Mouse (Mus musculus): Measurements from ENCODE around the gene Zbtb1.

The Zbtb1 gene

DNA sequence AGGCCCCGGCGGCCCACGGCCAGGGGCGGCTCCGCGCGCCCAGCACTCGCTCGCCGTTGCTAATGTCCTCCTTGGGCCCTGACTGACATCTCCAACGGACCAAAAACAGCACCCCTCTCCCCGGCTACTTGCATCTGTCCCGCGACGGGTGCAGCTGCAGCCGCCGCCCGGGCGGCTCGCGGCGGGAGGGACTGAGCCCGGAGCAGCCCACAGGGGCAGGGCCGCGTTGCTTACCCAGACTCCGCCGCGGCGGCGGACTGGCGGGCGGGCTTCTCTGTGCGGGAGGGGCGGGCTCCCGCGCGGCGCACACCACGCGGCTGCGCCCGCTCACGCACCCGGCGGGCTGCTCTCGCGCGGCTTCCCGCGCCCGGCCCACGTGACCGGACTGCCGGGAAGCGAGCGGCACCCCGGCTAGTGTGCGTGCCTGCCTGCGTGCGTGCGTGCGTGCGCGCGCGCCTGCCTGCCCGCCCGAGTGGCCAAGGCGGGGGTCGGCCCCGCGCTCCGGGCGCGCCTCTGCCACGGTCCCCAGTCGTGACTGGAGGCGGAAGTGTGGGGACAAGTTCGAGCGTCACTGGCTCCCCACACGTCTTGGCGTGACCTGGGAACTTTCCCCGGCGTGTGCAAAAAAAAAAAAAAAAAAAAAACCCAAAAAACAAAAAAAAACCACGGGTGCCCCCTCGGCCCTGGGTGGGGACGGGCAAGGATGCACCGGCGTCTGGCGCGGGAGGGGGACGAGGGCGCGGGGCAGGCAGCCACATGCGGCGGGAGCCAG, 674 bp upstream of the Zbtb1 start, which contains the start of gene Zbtb25:
Gene Zbtb25 (minus strand): TSS at position 397 of the 772 bp plus-strand sequence.
- DNase-seq = peak; percentile 94

DNA sequence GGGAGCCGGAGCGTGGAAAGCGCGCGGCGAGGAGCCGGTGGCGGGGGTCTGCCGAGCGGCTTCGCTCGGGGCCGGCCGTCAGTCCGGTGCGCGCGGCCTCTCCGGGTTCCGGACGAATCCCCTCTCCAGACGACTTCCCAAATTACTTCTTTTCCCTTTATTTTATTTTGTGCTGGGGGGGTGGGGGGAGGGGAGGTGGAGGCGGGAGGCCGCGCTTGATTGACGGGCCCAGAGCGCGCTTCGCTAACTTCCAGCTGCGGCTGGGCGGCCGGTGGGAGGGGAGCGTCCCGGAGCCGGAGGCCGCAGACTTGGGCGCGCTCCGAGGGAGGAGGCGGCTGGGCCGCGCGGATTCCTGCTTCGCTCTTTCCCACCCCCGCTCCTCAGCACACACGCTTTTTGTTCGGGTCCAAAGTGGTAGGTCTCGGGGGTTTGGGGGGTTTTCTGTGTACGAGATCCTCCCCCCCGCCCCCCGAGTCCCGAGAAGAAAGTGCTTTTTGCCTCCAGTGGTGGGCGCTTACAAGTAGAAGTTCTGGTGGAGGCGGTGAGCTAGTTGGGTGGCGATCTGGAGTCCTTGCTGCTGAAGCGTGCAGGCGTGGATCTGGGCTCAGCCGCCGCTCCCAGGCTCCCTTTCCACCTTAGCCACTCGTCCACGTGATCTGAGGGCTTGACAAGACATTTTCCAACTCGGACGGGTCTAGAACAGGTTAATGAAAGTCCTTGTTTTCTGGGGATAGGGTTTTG, 935 bp downstream of the Zbtb1 start:
- peak; percentile 90 for DNase-seq

DNA sequence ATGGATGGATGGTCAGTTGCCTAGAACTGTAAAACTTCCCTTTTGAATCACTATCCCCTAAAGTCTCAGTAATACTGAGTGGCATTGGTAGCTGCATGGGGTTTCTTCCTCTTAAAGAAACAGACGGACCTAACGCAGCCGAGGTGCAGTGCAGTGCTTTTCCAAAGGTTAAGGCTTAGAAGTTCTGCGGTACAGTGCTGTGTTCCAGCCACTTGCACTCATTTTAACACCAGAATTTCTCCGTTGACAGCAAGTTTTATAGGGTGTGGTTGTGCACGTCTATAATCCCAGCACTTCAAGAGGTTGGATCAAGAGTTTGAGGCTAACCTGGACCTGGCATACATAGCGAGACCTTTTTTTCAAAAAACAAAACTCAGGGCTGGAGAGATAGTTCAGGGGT, 2.0 kb downstream of the Zbtb1 start:
- no peak for DNase-seq

DNA sequence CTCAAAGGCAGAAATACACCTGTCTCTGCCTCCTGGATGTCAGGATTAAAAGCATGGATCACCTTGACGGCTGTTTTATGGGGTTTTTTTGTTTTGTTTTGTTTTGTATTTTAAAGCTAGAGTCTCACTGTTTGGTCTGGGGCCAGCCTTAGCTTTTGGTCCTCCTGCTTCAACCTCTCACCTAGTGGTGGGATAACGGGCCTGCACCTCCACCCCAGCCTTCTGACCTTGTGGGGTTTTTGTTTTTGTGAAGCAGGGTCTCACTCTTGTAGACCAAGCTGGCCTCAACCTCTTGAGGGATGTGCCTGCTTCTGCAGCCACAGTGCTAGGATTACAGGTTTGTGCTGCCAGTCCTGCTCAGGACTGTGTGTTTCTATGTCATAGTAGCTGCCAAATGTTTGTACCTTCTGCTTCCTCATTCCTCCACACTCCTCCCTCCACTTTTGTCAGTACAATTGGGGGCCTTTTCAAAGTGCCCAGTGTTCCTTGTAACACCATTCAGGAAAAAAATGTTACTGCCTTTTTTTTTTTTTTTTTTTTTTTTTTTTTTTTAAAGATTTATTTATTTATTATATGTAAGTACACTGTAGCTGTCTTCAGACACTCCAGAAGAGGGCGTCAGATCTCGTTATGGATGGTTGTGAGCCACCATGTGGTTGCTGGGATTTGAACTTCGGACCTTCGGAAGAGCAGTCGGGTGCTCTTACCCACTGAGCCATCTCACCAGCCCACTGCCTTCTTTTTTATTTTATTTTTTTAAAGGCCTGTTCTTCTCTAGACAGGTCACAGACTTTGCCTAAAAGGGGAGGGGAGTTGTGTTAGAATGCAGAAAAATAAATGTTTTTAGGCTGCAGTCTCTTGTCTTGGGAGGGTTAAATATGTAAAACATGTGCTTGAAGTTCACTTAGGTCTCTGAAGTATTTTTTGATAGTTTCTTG, 3.1 kb downstream of the Zbtb1 start:
- no peak for DNase-seq

DNA sequence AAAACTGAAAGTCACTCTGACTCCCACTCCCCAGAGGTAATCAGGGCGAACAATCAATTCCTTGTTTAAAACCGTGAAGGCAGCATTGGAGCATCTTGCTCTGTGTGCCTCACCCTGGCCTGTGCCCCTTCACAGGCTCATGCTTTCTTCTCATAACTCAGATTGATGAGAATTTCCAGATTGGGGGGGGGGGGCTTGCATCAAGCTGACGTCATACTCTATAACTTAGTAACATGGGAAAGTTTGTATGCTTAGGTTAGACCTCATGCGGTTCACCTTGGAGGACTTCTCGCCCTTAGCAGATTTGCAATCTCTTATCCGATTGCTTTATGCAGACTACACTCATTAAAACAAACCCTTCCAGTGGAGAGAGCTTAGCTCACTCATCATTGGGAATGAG, 3.9 kb downstream of the Zbtb1 start:
- no peak for DNase-seq

DNA sequence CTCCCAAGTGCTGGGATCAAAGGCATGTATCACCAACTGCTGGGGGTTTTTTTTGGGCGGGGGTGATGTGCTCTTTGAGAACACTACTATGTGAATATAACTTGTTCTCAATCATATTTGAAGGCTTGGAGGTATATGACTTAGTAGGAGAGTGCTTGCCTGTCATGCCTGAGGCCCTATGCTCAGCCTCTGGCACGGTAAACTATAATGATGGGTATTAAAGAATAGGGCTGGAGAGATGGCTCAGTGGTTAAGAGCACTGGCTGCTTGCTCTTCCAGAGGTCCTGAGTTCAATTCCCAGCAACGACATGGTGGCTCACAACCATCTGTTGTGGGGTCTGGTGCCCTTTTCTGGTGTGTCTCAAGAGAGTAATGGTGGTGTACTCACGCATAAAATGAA, 4.8 kb downstream of the Zbtb1 start:
- DNase-seq = no peak

DNA sequence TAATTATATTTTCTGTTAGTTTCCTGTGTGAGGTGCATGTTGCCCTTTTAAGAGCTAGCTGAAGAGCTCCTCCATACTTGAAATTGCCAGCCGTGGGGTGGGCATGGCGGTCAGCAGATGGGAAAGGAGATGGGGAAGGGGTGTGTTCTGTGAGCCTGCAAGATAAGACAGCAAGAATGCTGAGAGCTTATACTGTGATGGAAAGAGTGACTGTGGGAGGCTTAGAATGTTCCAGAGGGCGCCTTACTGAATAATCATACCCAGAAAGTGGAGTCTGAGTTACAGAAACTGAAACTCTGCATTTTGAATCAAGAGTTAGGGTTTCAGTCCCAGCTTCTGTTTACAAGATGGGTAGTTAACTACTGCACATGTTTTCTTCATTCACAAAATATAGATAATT, 5.4 kb downstream of the Zbtb1 start:
- DNase-seq = no peak

DNA sequence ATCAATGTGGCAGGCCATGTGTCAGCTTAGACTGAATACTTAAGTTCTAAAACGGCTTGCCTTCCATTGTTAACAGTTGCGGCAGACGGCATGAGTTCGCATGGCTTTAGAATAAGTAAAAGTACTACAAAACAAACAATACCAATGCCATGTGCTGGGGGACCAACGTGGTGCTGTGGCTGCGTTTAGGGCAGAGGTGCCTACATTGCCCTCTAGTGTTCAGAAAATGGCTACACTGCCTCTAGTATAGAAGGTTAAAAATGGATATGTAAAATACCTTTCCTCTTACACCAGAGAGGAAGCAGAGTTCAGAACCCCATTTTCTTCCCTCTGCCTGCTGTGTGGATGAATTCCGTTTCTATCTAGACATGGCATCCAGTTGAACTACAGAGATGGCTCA, 6.6 kb downstream of the Zbtb1 start:
- peak; percentile 55 for DNase-seq

DNA sequence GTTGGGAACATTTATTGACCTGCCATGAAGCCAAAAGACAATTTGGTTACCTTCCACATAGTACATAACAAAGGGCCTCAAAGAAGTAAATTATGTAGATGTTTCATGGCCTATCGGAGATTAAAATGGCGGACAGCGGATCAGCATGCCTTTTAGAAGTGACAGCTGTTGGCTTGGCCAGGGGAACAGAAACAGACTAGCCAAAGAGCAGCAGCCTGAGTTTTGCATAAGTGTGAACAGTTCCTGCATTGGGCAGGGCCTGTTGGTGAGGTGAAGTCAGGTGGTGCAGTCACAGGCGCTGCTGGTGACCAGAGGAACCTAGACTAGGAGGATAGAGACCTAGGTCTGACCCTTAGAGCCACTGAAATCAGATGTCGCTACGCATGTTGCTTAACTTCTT, 7.0 kb downstream of the Zbtb1 start:
- DNase-seq = no peak

DNA sequence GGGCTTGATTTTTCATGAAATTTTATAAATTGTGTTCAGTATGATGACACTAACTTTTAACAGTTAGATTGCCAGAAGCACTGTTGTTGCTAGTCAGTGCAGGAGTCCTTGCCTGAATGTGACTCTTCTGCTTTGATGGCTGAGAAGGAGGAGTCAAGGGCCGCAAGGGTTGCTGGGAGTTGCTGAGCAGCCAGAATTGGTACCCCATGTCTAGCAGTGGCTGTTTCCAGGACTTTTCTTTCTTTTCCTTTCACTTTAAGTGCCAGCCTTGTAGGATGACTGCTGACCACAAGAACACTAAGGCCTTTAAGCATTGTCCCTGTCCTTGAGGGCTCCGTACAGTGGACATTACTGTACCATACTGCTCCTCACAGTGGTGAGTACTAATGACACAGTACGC, 7.7 kb downstream of the Zbtb1 start:
- no peak for DNase-seq

DNA sequence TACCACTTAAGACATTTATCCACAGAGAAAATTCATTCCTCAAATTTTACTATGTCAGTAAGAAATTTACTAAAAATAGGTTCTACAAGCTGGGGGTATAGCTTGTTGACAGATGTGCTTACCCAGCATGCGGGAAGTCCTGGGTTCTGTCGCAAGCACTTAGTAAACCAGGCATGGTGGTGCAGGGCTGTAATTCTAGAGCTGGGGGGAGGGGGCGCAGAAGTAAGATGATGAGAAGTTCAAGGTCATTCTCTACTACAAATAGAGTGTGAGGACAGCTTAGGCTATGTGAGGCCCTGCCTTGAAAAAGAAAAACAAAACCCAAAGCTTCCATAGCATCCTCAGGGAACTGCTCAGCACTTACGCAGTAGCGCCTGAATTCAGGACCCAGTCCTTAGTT, 8.5 kb downstream of the Zbtb1 start:
- DNase-seq = no peak

DNA sequence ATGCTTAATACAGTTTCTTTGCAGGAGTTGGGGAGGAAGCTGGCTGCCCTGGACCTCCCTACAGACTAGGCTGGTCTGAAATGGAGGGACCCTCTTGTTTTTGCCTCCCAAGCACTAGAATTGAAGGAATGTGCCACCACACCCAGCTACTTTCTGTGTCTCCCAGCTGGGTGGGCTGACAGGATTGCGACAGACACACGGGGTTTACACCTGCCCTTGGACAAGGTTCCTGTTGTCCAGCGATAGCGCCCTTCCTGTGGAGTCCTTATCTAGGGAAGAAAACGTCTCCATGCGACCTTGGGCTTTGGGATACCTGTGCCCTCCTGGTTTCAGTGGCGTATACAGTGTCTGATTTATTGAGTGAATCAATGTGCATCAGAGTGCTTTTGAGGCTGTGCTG, 10.1 kb downstream of the Zbtb1 start:
- DNase-seq = no peak

DNA sequence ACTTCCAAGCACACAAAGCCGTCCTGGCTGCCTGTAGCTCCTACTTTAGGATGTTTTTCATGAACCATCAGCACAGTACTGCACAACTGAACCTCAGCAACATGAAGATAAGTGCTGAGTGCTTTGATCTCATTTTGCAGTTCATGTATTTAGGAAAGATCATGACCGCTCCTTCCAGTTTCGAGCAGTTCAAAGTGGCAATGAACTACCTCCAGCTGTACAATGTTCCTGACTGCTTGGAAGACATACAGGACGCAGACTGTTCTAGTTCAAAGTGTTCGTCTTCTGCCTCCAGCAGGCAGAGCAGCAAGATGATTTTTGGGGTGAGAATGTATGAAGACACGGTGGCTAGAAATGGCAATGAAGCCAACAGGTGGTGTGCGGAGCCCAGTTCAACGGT, 15.3 kb downstream of the Zbtb1 start:
- no peak for DNase-seq

DNA sequence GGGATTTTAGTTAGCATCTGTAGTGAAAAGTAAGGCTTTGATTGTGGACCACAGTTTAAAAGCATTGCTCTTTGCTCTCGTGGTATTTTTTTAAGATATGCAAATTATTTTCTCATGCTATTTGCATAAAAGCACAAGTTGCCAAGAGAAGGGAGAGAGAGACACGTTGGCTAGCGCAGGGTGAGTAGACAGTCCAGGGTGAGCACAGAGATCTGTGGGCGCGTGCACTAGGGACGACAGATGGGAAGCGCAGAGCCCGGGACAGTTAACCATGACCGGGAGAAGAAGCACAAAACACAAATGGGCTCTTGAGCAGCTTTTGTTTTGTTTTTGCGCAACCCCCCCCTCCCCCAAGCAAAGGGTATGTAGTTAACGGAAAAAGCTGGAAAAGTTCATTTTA, 18.7 kb downstream of the Zbtb1 start:
- no peak for DNase-seq

DNA sequence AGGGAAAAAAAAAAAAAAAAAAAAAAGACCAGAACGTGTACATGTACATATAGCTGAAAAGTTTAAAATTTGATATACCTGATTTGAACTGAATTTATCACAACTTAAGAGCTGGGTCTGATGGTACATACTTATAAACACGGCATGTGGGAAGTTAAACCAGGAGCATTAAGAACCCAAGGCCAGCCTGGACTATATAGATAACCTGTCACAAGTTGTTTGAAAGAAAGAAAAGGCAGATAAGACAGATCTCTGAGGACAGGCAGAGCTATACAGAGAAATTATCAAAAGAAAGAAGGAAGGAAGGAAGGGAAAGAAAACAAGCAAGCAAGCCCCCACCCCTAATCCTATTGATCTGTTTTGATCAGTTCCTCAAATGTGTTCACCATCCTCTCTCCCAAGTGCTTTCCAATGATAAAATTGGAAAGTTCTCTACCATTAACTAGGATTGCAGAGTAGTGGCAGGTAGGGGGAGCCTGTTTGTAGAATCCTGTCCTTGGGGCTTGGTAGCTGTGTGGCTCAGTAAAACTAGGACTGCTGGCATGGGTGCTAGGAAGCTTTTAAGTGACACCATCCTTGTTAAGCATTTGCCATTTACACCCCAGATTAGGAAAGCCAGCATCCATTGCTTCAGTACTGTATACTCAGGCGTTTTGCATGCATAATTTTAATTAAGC, 21.7 kb downstream of the Zbtb1 start:
- DNase-seq = no peak

DNA sequence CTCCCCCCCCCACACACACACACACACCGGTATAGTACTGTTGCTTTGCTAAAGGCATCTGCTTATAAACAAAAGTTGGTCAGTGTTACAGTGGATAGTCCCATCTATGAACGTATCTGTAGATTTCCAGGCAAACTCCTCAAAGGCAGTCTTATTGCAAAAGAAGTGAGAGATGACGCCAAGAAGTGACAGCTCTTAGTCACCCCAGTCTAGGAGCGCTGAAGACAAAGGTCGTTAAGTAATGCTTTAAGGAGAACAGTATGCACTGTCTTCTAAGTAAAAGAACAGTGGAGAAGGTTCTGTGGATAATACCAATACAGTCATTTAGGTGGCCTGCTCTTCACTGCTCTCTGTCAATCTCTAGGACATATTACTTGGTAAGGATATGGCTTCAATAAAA, 22.9 kb downstream of the Zbtb1 start:
- DNase-seq = no peak

DNA sequence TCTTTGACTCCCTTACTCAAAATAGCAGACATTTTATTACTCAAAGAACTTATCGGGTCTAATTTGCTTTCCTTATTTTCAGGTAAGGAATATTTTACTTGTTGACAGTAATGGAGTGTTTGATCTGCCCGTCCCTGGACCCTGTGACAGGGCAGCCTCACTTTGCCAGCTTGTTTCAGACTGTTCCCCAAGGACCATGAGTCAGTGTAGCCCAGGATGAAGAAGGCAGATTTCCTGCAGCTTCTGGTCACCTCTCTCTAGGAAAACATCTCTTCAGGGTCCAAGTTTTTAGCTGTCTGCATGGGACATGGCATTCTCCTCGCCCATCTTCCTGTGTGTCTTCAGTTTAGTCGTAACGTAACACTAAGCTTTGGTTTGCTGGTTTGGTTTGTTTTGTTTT, 27.2 kb downstream of the Zbtb1 start:
- no peak for DNase-seq

DNA sequence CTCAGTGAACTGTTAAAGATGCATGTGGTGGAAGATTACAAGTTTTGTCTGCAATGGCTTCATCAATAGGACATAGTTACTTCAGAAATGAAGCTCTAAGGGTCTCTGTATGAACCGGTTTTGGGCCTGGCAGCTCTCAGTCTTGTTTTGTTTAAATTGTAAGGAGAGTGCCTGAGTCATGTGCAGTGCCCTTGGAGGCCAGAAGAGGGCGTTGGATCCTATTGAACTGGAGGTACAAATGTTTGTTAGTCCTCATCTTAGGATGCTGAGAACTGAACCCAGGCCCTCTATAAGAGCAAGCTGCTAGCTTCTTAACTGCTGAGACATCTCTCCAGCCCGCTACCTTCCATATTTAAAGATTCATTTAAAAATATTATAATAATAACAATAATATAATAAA, 31.6 kb downstream of the Zbtb1 start:
- no peak for DNase-seq

DNA sequence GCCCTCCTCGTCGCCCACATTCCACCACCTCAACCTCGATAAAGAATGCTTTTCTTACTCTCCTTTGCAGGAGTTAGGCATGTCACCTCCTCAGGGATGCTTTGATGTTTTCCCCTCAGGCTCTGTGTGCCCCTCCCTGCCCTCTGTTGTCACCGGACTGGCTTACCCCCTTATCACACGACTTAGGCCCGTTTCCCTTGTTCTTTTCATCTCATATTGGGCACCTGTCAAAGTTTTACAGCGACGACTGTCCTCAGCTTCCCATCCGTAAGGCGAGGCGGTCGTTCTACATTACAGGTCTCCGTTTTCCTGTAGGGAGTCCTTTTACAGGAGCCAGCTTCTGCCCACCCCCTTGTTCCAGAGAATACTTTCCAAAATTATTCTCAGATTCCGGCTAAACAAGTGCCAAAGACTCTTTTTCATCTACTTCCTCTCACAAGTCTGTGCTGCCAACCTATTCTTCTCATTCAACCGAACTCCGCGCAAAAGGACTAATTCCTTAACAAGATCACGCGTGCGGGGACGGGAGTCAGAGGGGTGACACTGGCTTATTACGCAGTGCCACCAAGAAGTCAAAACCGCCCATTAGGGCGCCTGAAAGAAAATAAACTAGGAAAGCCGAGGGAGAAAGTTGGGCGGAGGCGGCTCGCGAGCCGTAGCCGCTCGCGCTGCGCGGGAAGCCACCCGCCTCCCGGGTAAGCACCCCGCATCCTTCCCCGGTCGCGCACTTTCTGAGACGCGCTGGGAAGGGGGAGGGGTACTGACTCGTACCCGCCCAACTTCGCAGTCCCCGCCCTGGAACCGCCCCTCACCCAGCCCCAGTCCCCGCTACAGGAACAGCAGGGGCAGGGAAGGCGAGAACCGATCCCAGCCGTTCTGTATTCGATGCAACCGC, 33.2 kb downstream of the Zbtb1 start:
- peak; percentile 92 for DNase-seq

DNA sequence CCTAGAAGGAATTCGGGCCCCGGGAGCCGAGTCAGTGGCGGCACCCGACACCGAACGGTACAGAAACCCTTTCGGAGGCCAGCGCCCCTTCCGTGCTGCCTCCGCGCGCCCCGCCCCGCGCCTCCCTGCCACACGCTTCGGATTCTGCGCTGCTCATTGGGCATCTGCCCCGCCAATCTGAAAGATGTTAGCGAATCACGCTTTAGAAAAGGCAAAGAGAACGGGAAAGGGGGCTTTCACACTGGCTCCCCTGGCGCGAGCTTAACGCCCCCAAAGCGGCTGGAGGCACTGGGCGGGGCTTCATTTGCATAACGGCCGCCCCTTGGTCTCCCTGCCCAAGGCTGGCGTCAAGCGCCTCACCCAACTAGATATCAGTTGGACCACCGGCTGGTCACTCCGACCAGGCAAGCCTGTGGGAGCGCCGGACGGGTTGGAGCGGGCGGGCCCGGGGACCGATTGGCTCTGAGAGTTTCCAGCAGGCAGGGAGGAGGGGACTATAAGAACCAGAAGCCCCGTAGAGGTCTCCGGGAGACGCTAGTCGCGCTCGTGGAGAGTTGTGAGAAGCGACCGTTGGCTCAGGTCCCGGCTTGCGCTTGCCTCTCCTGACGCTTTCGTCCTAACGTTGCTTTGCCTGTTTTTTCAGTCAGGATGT, 33.9 kb downstream of the Zbtb1 start, which contains the start of gene Hspa2:
Gene Hspa2 (plus strand): TSS at position 291 of the 652 bp plus-strand sequence.
- peak; percentile 100 for DNase-seq

DNA sequence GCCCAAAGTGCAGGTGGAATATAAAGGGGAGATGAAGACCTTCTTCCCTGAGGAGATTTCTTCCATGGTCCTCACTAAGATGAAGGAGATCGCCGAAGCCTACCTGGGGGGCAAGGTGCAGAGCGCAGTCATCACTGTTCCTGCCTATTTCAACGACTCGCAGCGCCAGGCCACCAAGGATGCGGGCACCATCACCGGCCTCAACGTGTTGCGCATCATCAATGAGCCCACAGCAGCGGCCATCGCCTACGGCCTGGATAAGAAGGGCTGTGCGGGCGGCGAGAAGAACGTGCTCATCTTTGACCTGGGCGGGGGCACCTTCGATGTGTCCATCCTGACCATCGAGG, 34.7 kb downstream of the Zbtb1 start:
- DNase-seq = peak; percentile 36
